Mouse (Mus musculus): ENCODE results near the gene Arfgap3.

DNA sequence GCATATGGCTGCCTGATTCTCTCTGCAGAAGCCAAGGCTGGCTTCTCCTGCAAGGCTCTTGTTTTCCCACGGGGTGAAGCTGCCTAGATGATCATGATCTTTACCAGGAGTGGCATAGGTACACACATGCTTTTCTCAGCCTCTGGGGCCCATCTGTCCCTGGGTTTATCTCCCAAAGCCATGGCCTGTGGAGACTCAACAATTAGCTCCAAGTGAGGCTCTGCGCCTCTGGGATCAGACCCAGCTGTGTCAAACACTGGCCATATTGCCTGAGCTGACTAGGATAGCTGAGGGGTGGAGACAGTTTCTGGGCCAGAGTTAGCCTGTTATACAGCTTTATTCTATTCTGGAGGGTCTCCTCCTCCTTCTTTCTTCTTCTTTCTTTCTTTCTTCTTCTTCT lies 59.1 kb downstream of the Arfgap3 start:
- TF ChIP-seq CTCF (IDR thresholded peaks at IDR 0.05; ENCODE audit: low read depth) = no peak
- no peak for TF ChIP-seq EP300 (IDR thresholded peaks at IDR 0.05; ENCODE audit: low read depth)

Data from liver, embryonic 14.5 days (tissue).